Mouse (Mus musculus): Measurements from ENCODE around the gene Mgll. TPM values are rescaled to one million over a fixed set of nuclear protein-coding genes. Genes with fewer than 3 reads are reported as not detected.

The Mgll gene
- 100 to 1,000 TPM; 178 to 182 TPM for total RNA-seq (2021)
- long read RNA-seq, experiment 1, transcript Mgll-207 (8 exons, 3,991 nt) = major isoform, 43 of 128 reads
- long read RNA-seq, experiment 1, transcript Mgll-204 (8 exons, 3,676 nt) = minor isoform, 30 of 128 reads
- long read RNA-seq, experiment 1, partial matches to known transcripts = 10 of 128 reads
- long read RNA-seq, experiment 1, other reads (novel, unspliced or antisense) = 40 of 128 reads
- long read RNA-seq, experiment 2, transcript Mgll-204 (8 exons, 3,676 nt) = minor isoform, 49 of 186 reads
- long read RNA-seq, experiment 2, transcript Mgll-207 (8 exons, 3,991 nt) = major isoform, 55 of 186 reads
- long read RNA-seq, experiment 2, partial matches to known transcripts = 12 of 186 reads
- long read RNA-seq, experiment 2, other reads (novel, unspliced or antisense) = 69 of 186 reads

GRCm38 (mm10) chr6:88724313-88725195 lies at the start of gene Mgll:
TSS of gene Mgll (plus strand) at chr6:88724412.
- peak; percentile 67 to 80 for DNase-seq (ENCODE audit: low spot score in 2 of 2)

GRCm38 (mm10) chr6:88675815-88676214 lies 48.4 kb upstream of the Mgll start:
- Histone ChIP-seq H3K4me3 (no peak overlapping the region), H3K27ac (no peak overlapping the region)
- DNase-seq (ENCODE audit: low spot score in 2 of 2) = no peak
- no peak for TF ChIP-seq CTCF (conservative IDR thresholded peaks at IDR 0.05)

More at GRCm38 (mm10) chr6:88724313-88725195, at the start of gene Mgll:
- peak within 1 kb of the TSS; percentile 96 for H3K4me3 ChIP-seq
- peak; percentile 74 for TF ChIP-seq CTCF (conservative IDR thresholded peaks at IDR 0.05)
- peak within 1 kb of the TSS; percentile 95 for H3K27ac ChIP-seq

DNA sequence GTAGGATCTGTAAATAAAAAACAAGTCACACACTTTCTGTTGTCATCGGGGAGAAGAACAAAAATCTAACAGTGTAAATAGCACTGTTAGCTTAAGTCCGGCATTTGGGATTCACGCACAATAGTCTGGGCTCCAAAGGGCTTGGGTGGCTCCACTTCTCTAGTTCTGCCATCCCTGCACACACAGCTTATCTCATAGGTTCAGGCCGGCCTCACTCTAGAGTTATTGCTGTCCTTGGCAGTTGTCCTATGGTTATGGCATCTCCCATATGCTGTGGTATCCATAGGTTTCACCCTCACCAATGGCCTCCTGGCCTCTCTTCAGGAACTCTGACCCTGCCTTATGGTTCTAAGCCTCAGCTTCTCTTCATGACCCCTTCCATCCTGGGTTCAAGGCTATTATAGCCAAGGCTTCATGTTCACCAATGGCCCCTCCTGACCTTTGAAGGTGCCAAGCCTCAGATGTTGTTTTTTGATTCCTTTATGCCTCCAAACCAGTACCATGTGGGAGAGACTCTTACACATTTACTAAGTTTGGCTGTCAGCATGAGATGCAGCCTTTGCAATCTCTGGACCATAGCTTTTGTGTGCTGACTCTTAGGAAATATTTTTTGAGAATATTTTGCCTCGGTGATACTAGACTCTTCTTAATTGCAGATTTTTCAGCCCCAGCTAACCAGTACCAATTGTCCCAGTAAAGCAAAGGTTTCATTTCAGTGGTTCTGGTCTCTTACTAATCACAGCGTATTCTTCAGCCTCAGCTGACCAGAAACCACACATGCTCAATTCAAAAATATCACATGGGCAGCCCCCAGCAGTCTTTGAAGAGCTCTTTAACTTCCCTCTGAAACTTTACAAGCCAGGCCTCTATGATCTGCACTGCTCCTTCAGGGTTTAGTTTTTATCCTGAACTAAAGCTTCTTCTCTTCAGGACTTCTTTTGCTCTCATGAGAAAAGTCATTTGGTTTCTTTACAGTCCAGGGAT lies 47.2 kb upstream of the Mgll start:
- Histone ChIP-seq H3K4me3 (no peak overlapping the region), H3K27ac (no peak overlapping the region)
- no peak for TF ChIP-seq CTCF (conservative IDR thresholded peaks at IDR 0.05)
- no peak for DNase-seq (ENCODE audit: low spot score in 2 of 2)

GRCm38 (mm10) chr6:88677738-88678137 lies 46.5 kb upstream of the Mgll start:
- no peak for TF ChIP-seq CTCF (conservative IDR thresholded peaks at IDR 0.05)
- Histone ChIP-seq H3K27ac (no peak overlapping the region), H3K4me3 (no peak overlapping the region)
- no peak for DNase-seq (ENCODE audit: low spot score in 2 of 2)

- Histone ChIP-seq H3K27ac (no peak overlapping the region), H3K4me3 (no peak overlapping the region)
- TF ChIP-seq CTCF (conservative IDR thresholded peaks at IDR 0.05) = no peak
- no peak for DNase-seq (ENCODE audit: low spot score in 2 of 2)
These were observed 43.2 kb upstream of the Mgll start for GRCm38 (mm10) chr6:88681026-88681425.

DNA sequence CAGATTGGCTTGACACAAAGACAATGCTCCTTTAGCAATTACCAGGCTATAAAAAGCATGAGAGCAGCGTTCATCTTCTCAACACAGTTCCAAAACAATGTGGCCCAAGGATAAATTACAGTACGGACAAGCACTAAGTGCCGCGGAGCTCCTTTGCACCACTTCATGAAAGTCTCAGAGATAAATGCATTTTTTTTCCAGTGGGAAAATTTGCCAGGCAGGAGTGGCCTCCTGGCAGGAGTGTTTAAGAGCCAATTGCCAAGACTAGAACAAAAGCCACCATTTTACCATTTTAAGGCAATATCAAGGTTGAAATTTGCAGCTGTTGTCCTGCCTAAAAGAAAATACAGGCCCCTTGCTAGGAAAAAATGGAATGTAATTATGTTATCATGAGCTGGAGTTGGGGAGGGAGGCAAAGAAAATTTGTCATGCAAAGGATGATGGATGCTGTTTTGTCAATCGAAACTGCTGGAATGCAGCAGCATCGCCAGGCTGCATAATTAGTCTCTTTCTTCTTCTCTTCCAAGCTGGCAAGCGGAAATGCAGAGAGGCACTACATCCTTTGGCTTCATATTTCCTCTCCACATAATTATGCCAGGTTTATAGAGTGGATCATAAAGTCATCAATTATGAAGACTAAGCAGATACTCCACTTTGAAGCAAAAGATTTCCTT lies 40.7 kb upstream of the Mgll start:
- no peak overlapping the region for H3K4me3 ChIP-seq
- H3K27ac ChIP-seq = peak overlapping the region; percentile 57
- DNase-seq (ENCODE audit: low spot score in 2 of 2) = peak in 1 of 2 experiments; percentile 13
- TF ChIP-seq CTCF (conservative IDR thresholded peaks at IDR 0.05) = no peak

DNA sequence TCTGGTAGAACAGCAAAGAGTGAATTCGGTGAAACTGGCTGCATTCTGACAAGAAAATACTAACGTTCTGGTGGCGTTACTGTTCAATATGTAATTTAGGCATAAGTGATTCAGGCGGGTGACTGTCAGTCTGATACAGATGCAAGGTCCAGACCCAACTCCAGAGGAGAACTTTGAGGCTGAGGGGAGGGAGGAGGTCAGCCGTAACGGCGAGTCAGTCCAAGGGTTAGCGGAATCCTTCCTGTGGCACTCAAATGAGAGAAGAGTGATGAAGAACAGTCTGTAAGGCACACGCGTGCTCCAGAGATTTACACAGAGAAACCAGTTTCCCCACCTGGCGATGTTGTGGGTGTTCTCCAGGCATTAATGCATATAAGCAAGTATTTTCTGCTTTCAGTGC lies 36.0 kb upstream of the Mgll start:
- Histone ChIP-seq H3K4me3 (no peak overlapping the region), H3K27ac (no peak overlapping the region)
- TF ChIP-seq CTCF (conservative IDR thresholded peaks at IDR 0.05) = no peak
- no peak for DNase-seq (ENCODE audit: low spot score in 2 of 2)

GRCm38 (mm10) chr6:88688712-88689111 lies 35.5 kb upstream of the Mgll start:
- TF ChIP-seq CTCF (conservative IDR thresholded peaks at IDR 0.05) = no peak
- no peak for DNase-seq (ENCODE audit: low spot score in 2 of 2)
- no peak overlapping the region for H3K27ac ChIP-seq
- no peak overlapping the region for H3K4me3 ChIP-seq

- H3K27ac ChIP-seq = no peak overlapping the region
- no peak for TF ChIP-seq CTCF (conservative IDR thresholded peaks at IDR 0.05)
- no peak overlapping the region for H3K4me3 ChIP-seq
- DNase-seq (ENCODE audit: low spot score in 2 of 2) = no peak
These were observed 34.0 kb upstream of the Mgll start for GRCm38 (mm10) chr6:88690211-88690610.

GRCm38 (mm10) chr6:88691361-88691760 lies 32.9 kb upstream of the Mgll start:
- TF ChIP-seq CTCF (conservative IDR thresholded peaks at IDR 0.05) = no peak
- Histone ChIP-seq H3K4me3 (no peak overlapping the region), H3K27ac (no peak overlapping the region)
- no peak for DNase-seq (ENCODE audit: low spot score in 2 of 2)

DNA sequence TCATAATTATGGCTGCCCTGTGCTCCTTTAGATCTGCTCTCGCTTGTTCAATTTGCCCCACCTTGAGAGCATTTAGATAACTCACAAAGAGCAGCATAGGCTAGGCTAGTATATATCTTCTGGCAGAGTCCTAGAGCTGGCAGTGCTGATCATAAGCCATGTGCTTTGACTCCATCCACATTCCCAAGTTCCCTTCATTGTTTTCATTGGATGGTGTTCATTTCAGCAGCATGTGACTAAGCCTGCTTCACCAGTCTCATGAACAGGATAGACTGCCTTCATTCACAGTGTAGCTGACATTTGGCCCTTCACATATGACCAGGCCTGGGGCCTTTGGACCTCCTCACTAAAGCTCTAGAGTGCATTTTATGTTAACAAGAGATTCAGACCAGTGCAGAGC lies 21.3 kb upstream of the Mgll start:
- TF ChIP-seq CTCF (conservative IDR thresholded peaks at IDR 0.05) = no peak

DNA sequence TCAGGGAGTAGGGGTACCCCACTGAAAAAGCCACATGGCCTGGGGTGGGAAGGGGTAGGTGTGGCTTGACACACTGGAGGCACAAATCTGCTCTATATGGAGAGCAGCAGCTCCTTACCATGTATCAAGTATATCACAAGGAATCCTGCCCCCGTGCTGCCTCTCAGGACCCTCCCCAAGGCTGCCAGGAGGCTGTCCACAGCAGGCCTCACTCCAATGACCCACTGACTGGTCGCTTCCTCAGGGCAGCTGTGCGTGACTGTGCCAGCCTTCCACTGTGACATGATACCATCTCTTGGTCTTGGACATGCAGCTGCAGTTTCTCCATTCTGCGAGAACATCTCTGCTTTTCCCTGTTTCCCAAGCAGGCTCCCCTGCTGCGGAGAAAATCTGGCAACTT lies 20.5 kb upstream of the Mgll start:
- Histone ChIP-seq H3K27ac (0 out of 2 replicates have a peak overlapping the region, but pooled peaks have one; percentile 48), H3K4me3 (no peak overlapping the region)
- DNase-seq (ENCODE audit: low spot score in 2 of 2) = no peak
- no peak for TF ChIP-seq CTCF (conservative IDR thresholded peaks at IDR 0.05)

More for the DNA sequence above, 21.3 kb upstream of the Mgll start:
- no peak overlapping the region for H3K4me3 ChIP-seq
- no peak overlapping the region for H3K27ac ChIP-seq
- DNase-seq (ENCODE audit: low spot score in 2 of 2) = no peak
